Mouse (Mus musculus) heart, embryonic 14.5 days (tissue): ENCODE results near the gene Unc45a. TPM values are rescaled to one million over a fixed set of nuclear protein-coding genes. Genes with fewer than 3 reads are reported as not detected.

Experiments used
- ATAC-seq: fragments of 200-750 bp; cut with Nextera tagmentation; 2 replicates; pipeline ENCODE4 v1.8.0; 2017; ENCODE audit warnings: low read depth, moderate TSS enrichment; ENCODE audit not compliant: insufficient number of reproducible peaks, insufficient read depth, low FRiP score
- H3K27ac ChIP-seq, 2 experiments: fragments of 200-500 bp in 1 of 2; fragments of 300-500 bp in 1 of 2; sonication (generic) in 1 of 2; replicated peaks in 1 of 2; 2 replicates each; pipeline ENCODE4 v1.5.1; 2012 to 2014; ENCODE audit warnings: low read depth in 2 of 2, low read length in 2 of 2, control low read depth in 1 of 2, mild to moderate bottlenecking in 1 of 2, mixed read lengths in 1 of 2; ENCODE audit not compliant: control insufficient read depth in 1 of 2, insufficient read depth in 1 of 2
- H3K27me3 ChIP-seq: fragments of 300-500 bp; sonication (generic); 2 replicates; pipeline ENCODE4 v1.6.1; 2014; ENCODE audit warnings: mild to moderate bottlenecking, low read length, control low read depth; ENCODE audit not compliant: control insufficient read depth, insufficient read depth
- H3K36me3 ChIP-seq: fragments of 300-500 bp; sonication (generic); 2 replicates; pipeline ENCODE4 v1.6.1; 2014; ENCODE audit warnings: mild to moderate bottlenecking, control low read depth, low read length, mixed read lengths; ENCODE audit not compliant: control insufficient read depth, insufficient read depth
- H3K4me1 ChIP-seq, 2 experiments: fragments of 200-500 bp in 1 of 2; fragments of 300-500 bp in 1 of 2; sonication (generic) in 1 of 2; 2 replicates each; pipeline ENCODE4 v1.6.1; 2012 to 2014; ENCODE audit warnings: low read length in 2 of 2, control low read depth in 1 of 2, mixed read lengths in 1 of 2; ENCODE audit not compliant: control insufficient read depth in 2 of 2, insufficient read depth in 2 of 2
- H3K4me2 ChIP-seq: fragments of 300-500 bp; sonication (generic); 2 replicates; pipeline ENCODE4 v1.6.1; 2014; ENCODE audit warnings: mild to moderate bottlenecking, low read length
- H3K4me3 ChIP-seq, 2 experiments: fragments of 200-500 bp in 1 of 2; fragments of 300-500 bp in 1 of 2; sonication (generic) in 1 of 2; 2 replicates each; pipeline ENCODE4 v1.5.1; 2012 to 2014; ENCODE audit warnings: low read length in 2 of 2, mild to moderate bottlenecking in 2 of 2, control low read depth in 1 of 2, low read depth in 1 of 2, moderate library complexity in 1 of 2; ENCODE audit not compliant: control insufficient read depth in 1 of 2, insufficient read depth in 1 of 2
- H3K9ac ChIP-seq: fragments of 300-500 bp; sonication (generic); 2 replicates; pipeline ENCODE4 v1.6.1; 2014; ENCODE audit warnings: mild to moderate bottlenecking, low read length
- H3K9me3 ChIP-seq: fragments of 300-500 bp; sonication (generic); 2 replicates; pipeline ENCODE4 v1.6.1; 2016; ENCODE audit warnings: low read length, control low read depth; ENCODE audit not compliant: control insufficient read depth
- WGBS: fragments of 180-500 bp; shearing (Covaris S2); extraction: QIAGEN DNeasy Blood & Tissue Kit; methylation state at CpG from one replicate; pipeline ENCODE4 v1.1.7; 2014; 5-methylcytosine and 5-hydroxymethylcytosine counted together
- polyA plus RNA-seq: library from polyadenylated mRNA; unstranded; fragments of >200 nt; fragmentation: Nextera tagmentation; extraction: Ambion mirVana; gene quantifications from 2 replicates; pipeline ENCODE4 v1.2.1, GENCODE M21; 2014

Unc45a gene
- polyA plus RNA-seq, 1 experiment from 2014 or later, result 12.0 TPM

DNA sequence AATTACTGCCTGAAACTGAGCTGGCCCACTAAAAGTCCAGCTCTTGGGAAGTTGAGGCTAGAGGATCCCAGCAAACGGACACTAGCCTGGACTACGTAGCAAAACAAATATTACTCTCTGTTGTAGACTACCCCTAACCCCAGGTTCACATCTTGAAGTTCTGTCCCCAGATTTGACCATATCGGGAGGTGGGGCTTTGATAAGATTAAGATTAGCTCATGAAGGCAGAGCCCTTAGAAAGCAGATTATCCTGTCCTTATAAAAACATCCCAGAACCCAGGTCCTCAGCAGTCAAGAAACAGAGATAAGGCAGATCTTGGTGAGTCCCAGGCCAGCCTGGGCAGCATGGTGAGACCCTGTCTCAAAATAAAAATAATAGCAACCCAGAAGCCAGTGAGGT, 31.4 kb upstream of the Unc45a start:
- Histone ChIP-seq H3K27me3 (no peaks in the 10 kb centered on the region), H3K9ac (no peak overlapping the region), H3K4me1 (peaks cover 11 to 20% of the 10 kb centered on the region in 2 experiments), H3K36me3 (peaks cover 16% of the 10 kb centered on the region), H3K4me2 (no peak overlapping the region), H3K4me3 (no peak overlapping the region), H3K27ac (no peak overlapping the region), H3K9me3 (no peaks in the 10 kb centered on the region)
- 47% methylated on average over 3 of the region's 3 CpGs for WGBS
- no peak for ATAC-seq

- H3K9ac ChIP-seq, result peak within 1 kb of the TSS; percentile 82
- peaks cover 26% of the 10 kb centered on the region for H3K36me3 ChIP-seq
- H3K4me2 ChIP-seq, result peak within 1 kb of the TSS; percentile 76
- peak; percentile 63 for ATAC-seq
- H3K4me1 ChIP-seq, result peaks cover 11 to 20% of the 10 kb centered on the region in 2 experiments
- H3K9me3 ChIP-seq, result no peaks in the 10 kb centered on the region
- no peaks in the 10 kb centered on the region for H3K27me3 ChIP-seq
- H3K4me3 ChIP-seq, result peak within 1 kb of the TSS; percentile 70 to 89
- WGBS, result under 1% methylated on average over 85 of the region's 86 CpGs
- H3K27ac ChIP-seq, result peak within 1 kb of the TSS; percentile 78 to 84
Observed at GRCm38 (mm10) chr7:80371041-80371751, 30.4 kb upstream of the Unc45a start, which contains the start of gene Man2a2. TSS of gene Man2a2 (minus strand) at chr7:80371375.

DNA sequence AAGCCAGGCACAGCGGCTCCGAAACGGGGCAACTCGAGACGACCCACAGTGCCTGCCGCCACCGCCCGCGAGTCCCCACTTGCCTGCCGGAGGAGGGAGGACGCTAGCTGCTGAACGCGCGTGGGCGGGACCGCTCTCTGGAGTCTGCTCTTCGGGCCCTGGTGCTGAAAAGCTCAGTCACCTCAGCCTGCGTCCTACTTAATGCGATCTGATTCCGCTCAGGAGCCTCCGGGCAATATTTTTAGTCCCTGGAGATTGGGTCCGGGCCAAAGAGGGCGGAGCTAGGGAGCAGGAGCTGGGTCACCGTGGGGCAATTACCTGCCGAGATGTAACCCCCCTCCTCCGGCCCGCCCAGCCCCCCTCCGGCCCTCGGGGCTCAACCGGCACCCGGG, 29.8 kb upstream of the Unc45a start:
- ATAC-seq, result peak; percentile 44
- Histone ChIP-seq H3K4me3 (peak overlapping the region; percentile 70 to 89), H3K9me3 (no peaks in the 10 kb centered on the region), H3K4me2 (peak overlapping the region; percentile 76), H3K27ac (peak overlapping the region; percentile 64 to 84), H3K9ac (peak overlapping the region; percentile 82), H3K4me1 (peaks cover 12 to 20% of the 10 kb centered on the region in 2 experiments), H3K36me3 (peaks cover 30% of the 10 kb centered on the region), H3K27me3 (no peaks in the 10 kb centered on the region)
- under 1% methylated on average over 31 of the region's 31 CpGs for WGBS

- peak overlapping the region; percentile 64 to 84 for H3K27ac ChIP-seq
- H3K9me3 ChIP-seq, result no peaks in the 10 kb centered on the region
- peaks cover 30% of the 10 kb centered on the region for H3K36me3 ChIP-seq
- 51% methylated on average over 4 of the region's 4 CpGs for WGBS
- H3K4me2 ChIP-seq, result peak overlapping the region; percentile 76
- no peaks in the 10 kb centered on the region for H3K27me3 ChIP-seq
- peak overlapping the region; percentile 82 for H3K9ac ChIP-seq
- H3K4me3 ChIP-seq, result peak overlapping the region; percentile 70 to 89
- no peak for ATAC-seq
- peaks cover 10 to 20% of the 10 kb centered on the region in 2 experiments for H3K4me1 ChIP-seq
Observed at GRCm38 (mm10) chr7:80369967-80370431, 29.2 kb upstream of the Unc45a start.

DNA sequence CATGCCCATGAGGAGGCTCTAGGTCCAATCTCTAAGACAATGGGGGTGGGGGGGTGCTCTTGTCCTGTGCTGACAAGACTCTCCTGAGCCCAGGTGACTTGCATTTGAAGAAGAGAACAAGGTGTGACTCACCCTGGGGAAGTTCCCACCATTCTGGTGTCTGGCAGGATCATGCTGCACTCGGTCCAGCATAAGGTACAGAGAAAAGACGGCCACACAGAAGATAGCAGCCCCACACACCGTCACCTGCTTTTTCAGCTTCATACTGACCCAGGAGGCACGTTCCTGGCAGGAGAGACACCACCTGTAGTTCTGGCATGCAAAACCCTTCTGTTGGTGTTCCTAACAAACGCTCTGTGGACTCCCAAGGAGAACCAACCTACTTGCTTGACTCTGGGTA, 28.7 kb upstream of the Unc45a start:
- peaks cover 10 to 20% of the 10 kb centered on the region in 2 experiments for H3K4me1 ChIP-seq
- no peak overlapping the region for H3K9ac ChIP-seq
- H3K36me3 ChIP-seq, result peaks cover 35% of the 10 kb centered on the region
- H3K27me3 ChIP-seq, result no peaks in the 10 kb centered on the region
- H3K27ac ChIP-seq, result peak overlapping the region in 1 of 2 experiments; percentile 15; a peak in 1 of 4 replicates
- H3K9me3 ChIP-seq, result no peaks in the 10 kb centered on the region
- 65% methylated on average over 5 of the region's 5 CpGs for WGBS
- H3K4me2 ChIP-seq, result peak overlapping the region; percentile 76
- H3K4me3 ChIP-seq, result no peak overlapping the region
- ATAC-seq, result no peak

- H3K9me3 ChIP-seq, result 0 out of 2 replicates have a peak, but pooled peaks cover 4% of the 10 kb centered on the region
- H3K9ac ChIP-seq, result peak overlapping the region; percentile 30; the same call in 1 of the 2 replicates
- H3K36me3 ChIP-seq, result peaks cover 42% of the 10 kb centered on the region
- H3K27ac ChIP-seq, result peak overlapping the region in 1 of 2 experiments; percentile 47; a peak in 3 of 4 replicates
- peak; percentile 24; the same call in 1 of the 2 replicates for ATAC-seq
- WGBS, result 67% methylated on average over 20 of the region's 20 CpGs
- H3K4me1 ChIP-seq, result peaks cover 10 to 20% of the 10 kb centered on the region in 2 experiments
- H3K27me3 ChIP-seq, result no peaks in the 10 kb centered on the region
- peak overlapping the region; percentile 76 for H3K4me2 ChIP-seq
- no peak overlapping the region for H3K4me3 ChIP-seq
Observed at GRCm38 (mm10) chr7:80368635-80369421, 28.0 kb upstream of the Unc45a start.

- 0 out of 2 replicates have a peak, but pooled peaks cover 4% of the 10 kb centered on the region for H3K9me3 ChIP-seq
- H3K36me3 ChIP-seq, result peaks cover 50% of the 10 kb centered on the region
- WGBS, result 85% methylated on average over 9 of the region's 9 CpGs
- H3K4me3 ChIP-seq, result no peak overlapping the region
- ATAC-seq, result no peak
- no peak overlapping the region for H3K4me2 ChIP-seq
- no peaks in the 10 kb centered on the region for H3K27me3 ChIP-seq
- H3K9ac ChIP-seq, result 0 out of 2 replicates have a peak overlapping the region, but pooled peaks have one; percentile 30
- H3K4me1 ChIP-seq, result peaks cover 10 to 20% of the 10 kb centered on the region in 2 experiments
- peak overlapping the region in 1 of 2 experiments; percentile 47; a peak in 1 of 4 replicates for H3K27ac ChIP-seq
Observed at GRCm38 (mm10) chr7:80368009-80368408, 27.2 kb upstream of the Unc45a start.
